Mouse (Mus musculus) testis, postnatal 10 days (tissue): ENCODE measurements around the gene Adgrl3.
A peak's percentile ranks its signal among the peaks of the same experiment; 100 is the strongest.

Experiments used
- DNase-seq: peaks from one replicate; pipeline ENCODE4 v3.0.0; 2021; ENCODE audit warnings: low spot score

Gene Adgrl3

GRCm38 (mm10) chr5:81019590-81020254, at the start of gene Adgrl3:
Gene Adgrl3 (plus strand): TSS chr5:81020138.
- peak; percentile 80 for DNase-seq

- DNase-seq, result no peak
Observed at GRCm38 (mm10) chr5:81019166-81019565, 772 bp upstream of the Adgrl3 start.

GRCm38 (mm10) chr5:81020281-81021005, 505 bp downstream of the Adgrl3 start:
- peak; percentile 65 for DNase-seq

- no peak for DNase-seq
Observed at GRCm38 (mm10) chr5:81021006-81021320, 1.0 kb downstream of the Adgrl3 start.

- peak; percentile 48 for DNase-seq
Observed at GRCm38 (mm10) chr5:81021331-81021863, 1.5 kb downstream of the Adgrl3 start.

GRCm38 (mm10) chr5:81021864-81022305, 1.9 kb downstream of the Adgrl3 start:
- DNase-seq, result peak; percentile 43

GRCm38 (mm10) chr5:81022306-81023071, 2.6 kb downstream of the Adgrl3 start:
- peak; percentile 37 for DNase-seq

GRCm38 (mm10) chr5:81023923-81024715, 4.2 kb downstream of the Adgrl3 start:
- DNase-seq, result no peak

- DNase-seq, result no peak
Observed at GRCm38 (mm10) chr5:81028875-81029274, 8.9 kb downstream of the Adgrl3 start.

GRCm38 (mm10) chr5:81037091-81037490, 17.2 kb downstream of the Adgrl3 start:
- no peak for DNase-seq

GRCm38 (mm10) chr5:81043875-81044274, 23.9 kb downstream of the Adgrl3 start:
- no peak for DNase-seq

GRCm38 (mm10) chr5:81046128-81046527, 26.2 kb downstream of the Adgrl3 start:
- no peak for DNase-seq

- no peak for DNase-seq
Observed at GRCm38 (mm10) chr5:81054628-81055027, 34.7 kb downstream of the Adgrl3 start.

- no peak for DNase-seq
Observed at GRCm38 (mm10) chr5:81055253-81055652, 35.3 kb downstream of the Adgrl3 start.

GRCm38 (mm10) chr5:81058122-81058521, 38.2 kb downstream of the Adgrl3 start:
- no peak for DNase-seq

- no peak for DNase-seq
Observed at GRCm38 (mm10) chr5:81060950-81061349, 41.0 kb downstream of the Adgrl3 start.

GRCm38 (mm10) chr5:81061386-81061785, 41.4 kb downstream of the Adgrl3 start:
- DNase-seq, result no peak

GRCm38 (mm10) chr5:81064026-81064425, 44.1 kb downstream of the Adgrl3 start:
- no peak for DNase-seq

- no peak for DNase-seq
Observed at GRCm38 (mm10) chr5:81068173-81068572, 48.2 kb downstream of the Adgrl3 start.

- DNase-seq, result no peak
Observed at GRCm38 (mm10) chr5:81068839-81069238, 48.9 kb downstream of the Adgrl3 start.

- DNase-seq, result no peak
Observed at GRCm38 (mm10) chr5:81072888-81073287, 53.0 kb downstream of the Adgrl3 start.

- DNase-seq, result no peak
Observed at GRCm38 (mm10) chr5:81073875-81074274, 53.9 kb downstream of the Adgrl3 start.
